Mouse (Mus musculus): ENCODE measurements around the gene Lenep. TPM values are rescaled to one million over a fixed set of nuclear protein-coding genes. Genes with fewer than 3 reads are reported as not detected.

Gene Lenep
- polyA plus RNA-seq, 1 experiment from 2014 or later = not detected

DNA sequence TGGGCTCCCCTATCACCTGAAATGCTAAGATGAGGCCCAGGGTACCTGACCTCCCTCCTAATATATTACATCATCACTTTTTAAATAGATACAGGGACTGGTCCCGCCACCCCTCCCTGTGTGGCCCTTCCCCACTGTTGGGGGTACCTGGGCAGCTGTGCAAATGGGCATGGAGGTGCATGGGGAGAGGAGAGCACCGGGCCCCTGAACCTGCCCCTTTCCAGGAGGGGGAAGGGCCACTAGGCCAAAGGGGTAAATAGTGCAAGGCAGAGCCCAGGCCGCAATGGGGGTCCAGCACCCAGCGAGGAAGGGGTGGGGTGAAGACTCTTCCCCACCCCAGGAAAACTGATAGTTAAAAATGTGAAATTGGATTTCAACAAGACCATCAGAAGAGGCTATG lies 24.8 kb downstream of the Lenep start:
- no peak overlapping the region for H3K9ac ChIP-seq (ENCODE audit: low read depth, low read length)
- TF ChIP-seq CTCF (IDR thresholded peaks at IDR 0.05; ENCODE audit: low read depth) = no peak
- no peaks in the 10 kb centered on the region for H3K27me3 ChIP-seq (replicated peaks; ENCODE audit: control insufficient read depth, insufficient read depth, low read length)
- ATAC-seq = peak; percentile 2; the same call in 1 of the 2 replicates
- H3K36me3 ChIP-seq (ENCODE audit: control insufficient read depth, insufficient read depth) = peaks cover 32% of the 10 kb centered on the region
- peak overlapping the region; percentile 68; the same call in 1 of the 2 replicates for H3K4me2 ChIP-seq (replicated peaks; ENCODE audit: low read depth)
- no peak overlapping the region for H3K4me3 ChIP-seq (ENCODE audit: low read depth, low read length)
- 76% methylated on average over 4 of the region's 4 CpGs for WGBS
- no peak overlapping the region for H3K27ac ChIP-seq (ENCODE audit: low read depth, low read length)
- H3K4me1 ChIP-seq (replicated peaks; ENCODE audit: control insufficient read depth, insufficient read depth, low read length) = peaks cover 9% of the 10 kb centered on the region; the same call in 1 of the 2 replicates
- no peaks in the 10 kb centered on the region for H3K9me3 ChIP-seq (ENCODE audit: control insufficient read depth)

DNA sequence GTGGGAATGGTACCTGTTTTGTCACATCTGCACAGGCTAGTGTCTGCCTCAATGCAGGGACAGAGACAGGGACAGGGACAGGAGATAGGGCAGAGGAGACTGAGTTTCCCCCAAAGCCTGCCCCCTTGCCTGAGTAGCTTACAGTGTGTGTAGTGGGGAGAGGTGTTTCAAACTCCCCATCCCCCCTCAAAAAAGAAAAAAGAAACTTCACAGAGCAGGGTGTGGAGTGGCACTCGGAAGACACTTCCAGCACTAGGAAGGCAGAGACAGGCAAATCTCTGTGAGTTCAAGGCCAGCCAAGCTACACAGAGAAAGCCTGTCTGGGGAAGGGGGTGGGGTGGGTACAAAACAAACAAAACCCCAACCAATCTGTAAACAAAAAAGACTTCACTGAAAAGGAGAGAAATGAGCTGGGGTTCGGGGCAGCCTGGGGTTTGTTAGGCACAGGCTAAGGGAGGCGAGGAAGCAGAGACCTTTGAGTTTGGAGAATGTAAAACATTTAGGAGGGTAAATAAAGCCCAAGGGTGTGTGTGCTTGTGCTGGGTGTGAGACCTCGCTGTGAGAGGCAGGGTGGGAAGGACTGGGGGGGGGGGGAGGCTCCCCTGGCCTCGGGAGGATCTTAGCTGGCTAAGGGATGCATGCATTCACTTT lies 28.9 kb downstream of the Lenep start:
- H3K36me3 ChIP-seq (ENCODE audit: control insufficient read depth, insufficient read depth) = peaks cover 5% of the 10 kb centered on the region
- H3K9me3 ChIP-seq (ENCODE audit: control insufficient read depth) = no peaks in the 10 kb centered on the region
- H3K4me2 ChIP-seq (replicated peaks; ENCODE audit: low read depth) = no peak overlapping the region
- H3K9ac ChIP-seq (ENCODE audit: low read depth, low read length) = no peak overlapping the region
- H3K27ac ChIP-seq (ENCODE audit: low read depth, low read length) = no peak overlapping the region
- no peak for TF ChIP-seq CTCF (IDR thresholded peaks at IDR 0.05; ENCODE audit: low read depth)
- 35% methylated on average over 5 of the region's 5 CpGs for WGBS
- H3K4me1 ChIP-seq (replicated peaks; ENCODE audit: control insufficient read depth, insufficient read depth, low read length) = peaks cover 6% of the 10 kb centered on the region; the same call in 1 of the 2 replicates
- ATAC-seq = no peak
- no peak overlapping the region for H3K4me3 ChIP-seq (ENCODE audit: low read depth, low read length)
- H3K27me3 ChIP-seq (replicated peaks; ENCODE audit: control insufficient read depth, insufficient read depth, low read length) = no peaks in the 10 kb centered on the region

GRCm38 (mm10) chr3:89367338-89367737 lies 35.3 kb downstream of the Lenep start:
- no peak for TF ChIP-seq CTCF (IDR thresholded peaks at IDR 0.05; ENCODE audit: low read depth)
- H3K4me1 ChIP-seq (replicated peaks; ENCODE audit: control insufficient read depth, insufficient read depth, low read length) = peaks cover 3% of the 10 kb centered on the region
- no peaks in the 10 kb centered on the region for H3K9me3 ChIP-seq (ENCODE audit: control insufficient read depth)
- 24% methylated on average over 11 of the region's 11 CpGs for WGBS
- peak overlapping the region; percentile 65; the same call in 1 of the 2 replicates for H3K27ac ChIP-seq (ENCODE audit: low read depth, low read length)
- H3K27me3 ChIP-seq (replicated peaks; ENCODE audit: control insufficient read depth, insufficient read depth, low read length) = no peaks in the 10 kb centered on the region
- H3K4me2 ChIP-seq (replicated peaks; ENCODE audit: low read depth) = peak overlapping the region; percentile 38; the same call in 1 of the 2 replicates
- H3K9ac ChIP-seq (ENCODE audit: low read depth, low read length) = no peak overlapping the region
- ATAC-seq = peak; percentile 57
- H3K4me3 ChIP-seq (ENCODE audit: low read depth, low read length) = no peak overlapping the region
- no peaks in the 10 kb centered on the region for H3K36me3 ChIP-seq (ENCODE audit: control insufficient read depth, insufficient read depth)

- no peaks in the 10 kb centered on the region for H3K9me3 ChIP-seq (ENCODE audit: control insufficient read depth)
- H3K4me2 ChIP-seq (replicated peaks; ENCODE audit: low read depth) = peak overlapping the region; percentile 38
- H3K9ac ChIP-seq (ENCODE audit: low read depth, low read length) = no peak overlapping the region
- H3K4me1 ChIP-seq (replicated peaks; ENCODE audit: control insufficient read depth, insufficient read depth, low read length) = peaks cover 3% of the 10 kb centered on the region
- peak overlapping the region; percentile 65 for H3K27ac ChIP-seq (ENCODE audit: low read depth, low read length)
- no peaks in the 10 kb centered on the region for H3K27me3 ChIP-seq (replicated peaks; ENCODE audit: control insufficient read depth, insufficient read depth, low read length)
- H3K4me3 ChIP-seq (ENCODE audit: low read depth, low read length) = no peak overlapping the region
- ATAC-seq = peak; percentile 21; the same call in 1 of the 2 replicates
- TF ChIP-seq CTCF (IDR thresholded peaks at IDR 0.05; ENCODE audit: low read depth) = no peak
- 39% methylated on average over 20 of the region's 20 CpGs for WGBS
- H3K36me3 ChIP-seq (ENCODE audit: control insufficient read depth, insufficient read depth) = no peaks in the 10 kb centered on the region
These were observed 36.8 kb downstream of the Lenep start for GRCm38 (mm10) chr3:89365486-89366414.

- ATAC-seq = no peak
- no peak for TF ChIP-seq CTCF (IDR thresholded peaks at IDR 0.05; ENCODE audit: low read depth)
- Histone ChIP-seq H3K27me3 (replicated peaks; ENCODE audit: control insufficient read depth, insufficient read depth, low read length) (no peaks in the 10 kb centered on the region), H3K4me3 (ENCODE audit: low read depth, low read length) (no peak within 1 kb of the TSS), H3K27ac (ENCODE audit: low read depth, low read length) (peak within 1 kb of the TSS; percentile 65), H3K4me2 (replicated peaks; ENCODE audit: low read depth) (peak within 1 kb of the TSS; percentile 38), H3K4me1 (replicated peaks; ENCODE audit: control insufficient read depth, insufficient read depth, low read length) (peaks cover 3% of the 10 kb centered on the region), H3K9me3 (ENCODE audit: control insufficient read depth) (no peaks in the 10 kb centered on the region), H3K9ac (ENCODE audit: low read depth, low read length) (no peak within 1 kb of the TSS), H3K36me3 (ENCODE audit: control insufficient read depth, insufficient read depth) (no peaks in the 10 kb centered on the region)
- 81% methylated on average over 11 of the region's 11 CpGs for WGBS
These were observed 37.5 kb downstream of the Lenep start, which contains the start of gene Dcst1 for GRCm38 (mm10) chr3:89365153-89365485. TSS of gene Dcst1 (minus strand) at chr3:89365253.

DNA sequence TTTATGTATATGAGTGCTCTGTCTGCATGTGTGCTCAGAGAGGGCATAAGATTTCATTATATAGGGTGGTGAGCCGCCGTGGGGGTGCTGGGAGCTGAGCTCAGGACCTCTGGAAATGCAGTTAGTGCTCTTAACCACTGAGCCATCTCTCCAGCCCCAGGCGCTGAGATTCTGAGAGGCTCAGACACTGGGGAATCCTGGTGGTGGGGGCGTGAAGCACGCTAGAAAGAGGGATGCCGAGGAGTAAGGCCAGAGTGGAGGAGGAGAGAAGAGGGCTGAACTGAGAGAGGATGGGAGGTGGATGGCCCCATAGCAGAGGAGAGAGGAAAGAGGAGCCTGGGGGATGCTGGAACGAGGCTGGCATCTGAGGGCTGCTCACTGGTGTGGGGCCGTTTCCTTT lies 38.0 kb downstream of the Lenep start:
- peaks cover 3% of the 10 kb centered on the region for H3K4me1 ChIP-seq (replicated peaks; ENCODE audit: control insufficient read depth, insufficient read depth, low read length)
- no peak overlapping the region for H3K4me2 ChIP-seq (replicated peaks; ENCODE audit: low read depth)
- no peak overlapping the region for H3K27ac ChIP-seq (ENCODE audit: low read depth, low read length)
- ATAC-seq = no peak
- no peak overlapping the region for H3K4me3 ChIP-seq (ENCODE audit: low read depth, low read length)
- H3K36me3 ChIP-seq (ENCODE audit: control insufficient read depth, insufficient read depth) = no peaks in the 10 kb centered on the region
- 74% methylated on average over 8 of the region's 8 CpGs for WGBS
- H3K27me3 ChIP-seq (replicated peaks; ENCODE audit: control insufficient read depth, insufficient read depth, low read length) = no peaks in the 10 kb centered on the region
- H3K9ac ChIP-seq (ENCODE audit: low read depth, low read length) = no peak overlapping the region
- no peak for TF ChIP-seq CTCF (IDR thresholded peaks at IDR 0.05; ENCODE audit: low read depth)
- H3K9me3 ChIP-seq (ENCODE audit: control insufficient read depth) = no peaks in the 10 kb centered on the region

All from intestine, postnatal 0 days (tissue).